Mouse (Mus musculus) layer of hippocampus, postnatal 36 days (tissue): ENCODE data around the gene Gsto1. TPM values are rescaled to one million over a fixed set of nuclear protein-coding genes. Genes with fewer than 3 reads are reported as not detected.
"Not testable (repeated sequence)": the region's sequence is repeated elsewhere in the genome, so short reads cannot be mapped to it uniquely, and the experiment has no call there.

Experiments used
- DNase-seq, 2 experiments: peaks; one replicate each; pipeline ENCODE4 v3.0.0; 2022
- total RNA-seq, 2 experiments: library from RNA; stranded (reverse); gene quantifications; 2 replicates each; pipeline ENCODE4 v1.2.3; 2021

Gene Gsto1
- total RNA-seq, result 10 to 100 TPM; 46.5 to 50.0 TPM

DNA sequence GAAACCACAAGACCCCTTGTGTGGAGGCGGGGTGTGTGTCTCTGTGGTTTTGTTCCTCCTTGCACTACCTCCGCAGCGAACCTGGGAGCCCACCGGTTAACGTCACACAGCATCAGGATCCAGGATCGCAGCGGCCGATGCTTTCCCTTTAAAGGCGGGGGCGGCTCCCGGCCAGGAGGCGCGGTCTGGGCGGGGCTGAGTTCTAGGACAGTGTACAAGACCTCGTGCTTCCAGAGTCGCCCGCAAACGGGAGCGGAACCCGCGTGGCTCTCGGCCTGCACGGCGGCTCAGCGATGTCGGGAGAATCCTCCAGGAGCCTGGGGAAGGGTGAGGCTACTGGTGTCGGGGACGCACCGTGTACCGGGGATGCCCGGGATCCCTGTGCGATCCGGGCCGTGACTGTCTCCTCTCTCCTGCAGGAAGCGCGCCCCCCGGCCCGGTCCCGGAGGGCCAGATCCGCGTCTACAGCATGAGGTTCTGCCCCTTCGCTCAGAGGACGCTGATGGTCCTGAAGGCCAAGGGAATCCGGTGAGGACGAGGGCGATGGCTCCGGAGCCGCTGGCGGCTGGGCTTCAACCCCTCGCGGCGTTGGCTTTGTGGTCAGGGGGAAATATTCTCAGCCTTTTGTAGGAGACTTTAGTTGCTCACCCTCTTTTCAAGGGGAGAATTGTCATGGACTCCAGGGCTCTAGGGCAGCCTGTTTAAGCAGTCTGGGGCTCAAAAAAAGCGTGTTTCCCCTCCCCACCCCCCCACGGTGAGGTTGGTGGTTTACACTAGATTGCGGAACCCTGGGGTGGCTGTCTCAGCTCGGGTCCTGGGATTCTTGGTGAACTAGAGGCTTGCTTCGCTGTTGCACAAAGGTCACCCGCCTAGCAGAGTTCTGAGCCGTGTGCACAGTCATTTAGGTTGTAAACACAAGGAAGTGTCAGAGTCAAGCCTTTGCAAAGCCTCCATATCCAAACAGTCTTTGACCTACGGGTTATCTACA lies at the start of gene Gsto1:
TSS of gene Gsto1 (plus strand) at position 175 of the 988 bp plus-strand sequence.
- peak; percentile 86 for DNase-seq

DNA sequence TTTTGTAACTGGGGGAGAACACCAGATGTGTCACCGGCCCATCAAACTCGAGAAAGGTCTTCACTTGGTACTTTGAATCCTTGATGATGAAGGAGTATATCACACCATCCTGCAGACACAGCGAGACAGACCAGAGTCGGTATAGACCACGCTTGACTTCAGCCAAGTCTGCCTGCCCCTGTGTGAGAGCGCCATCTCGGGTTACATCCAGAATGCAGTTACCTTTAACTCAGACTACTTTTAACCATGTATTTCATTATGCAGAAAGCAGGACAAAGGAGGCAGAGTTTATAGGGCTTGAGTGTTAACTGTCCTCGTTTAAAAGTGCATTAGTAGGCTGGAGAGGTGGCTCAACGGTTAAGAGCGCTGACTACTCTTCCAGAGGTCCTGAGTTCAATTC lies 42.7 kb upstream of the Gsto1 start:
- DNase-seq, result no peak

DNA sequence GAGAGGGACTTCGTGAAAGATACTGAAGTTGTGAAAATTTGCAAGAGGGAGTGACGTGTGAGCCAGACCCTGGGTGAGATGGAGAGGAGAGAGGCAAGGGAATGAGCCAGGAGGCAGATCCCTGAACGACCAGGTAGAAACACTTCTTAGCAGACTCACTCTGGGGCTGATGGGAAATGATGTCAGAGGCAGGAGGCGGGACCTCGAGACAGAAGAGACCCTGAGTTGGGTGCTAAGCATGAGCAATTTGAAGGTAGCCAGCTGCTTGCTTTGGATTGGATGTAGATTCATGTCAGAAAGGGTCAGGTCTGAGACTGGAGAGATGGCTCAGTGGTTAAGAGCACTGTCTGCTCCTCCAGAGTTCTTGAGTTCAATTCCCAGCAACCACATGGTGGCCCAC lies 40.0 kb upstream of the Gsto1 start:
- DNase-seq, result no peak

DNA sequence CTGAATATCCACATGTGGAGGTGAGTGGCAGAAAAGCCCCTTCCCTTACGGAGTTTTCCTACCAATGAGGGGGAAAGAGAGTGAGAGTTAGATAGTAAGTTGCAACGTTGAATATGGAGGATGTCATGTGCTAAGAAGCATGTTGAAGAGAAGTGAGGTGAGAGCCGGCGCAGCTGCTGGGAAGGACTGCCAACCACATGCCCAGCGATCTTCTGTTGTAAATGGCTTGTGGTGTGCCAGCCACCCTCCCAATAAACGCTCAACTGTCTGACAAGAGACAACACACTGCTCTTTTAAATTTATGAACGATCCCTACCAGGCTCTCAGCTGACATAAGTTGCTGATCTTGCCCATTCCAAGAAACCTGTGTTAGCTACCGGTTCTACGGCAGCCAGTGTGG lies 37.1 kb upstream of the Gsto1 start:
- no peak for DNase-seq

DNA sequence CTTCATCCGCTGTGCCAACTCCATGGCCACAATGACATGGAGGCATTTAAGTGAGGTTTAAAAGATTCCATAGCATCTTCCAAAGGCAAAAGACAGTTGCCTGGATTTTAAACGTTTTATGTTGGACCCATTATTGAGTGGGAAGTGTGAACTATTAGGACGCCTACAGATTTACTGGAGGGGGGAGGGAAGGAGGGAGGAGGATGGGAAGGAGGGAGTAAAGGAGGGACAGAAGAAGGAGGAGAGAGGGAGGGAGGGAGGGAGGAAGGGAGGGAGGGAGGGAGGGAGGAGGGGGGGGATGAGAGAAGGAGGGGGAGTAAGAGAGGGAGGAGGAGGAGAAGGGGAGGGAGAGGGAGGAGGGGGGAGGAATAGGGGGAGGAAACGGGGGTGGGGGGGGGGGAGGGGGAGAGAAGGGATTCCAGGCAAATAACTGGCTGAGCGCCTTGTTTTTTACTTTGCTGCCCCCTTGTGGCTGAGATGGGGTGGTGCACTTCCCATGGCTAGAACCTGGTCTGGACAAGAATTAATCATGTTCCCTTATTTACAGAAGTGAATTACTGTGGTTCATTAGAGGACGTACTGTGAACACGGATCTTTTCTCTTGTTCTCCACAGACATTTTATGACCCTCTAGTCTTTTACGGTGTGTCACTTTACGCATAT lies 33.8 kb upstream of the Gsto1 start:
- peak; percentile 66 to 72 for DNase-seq

DNA sequence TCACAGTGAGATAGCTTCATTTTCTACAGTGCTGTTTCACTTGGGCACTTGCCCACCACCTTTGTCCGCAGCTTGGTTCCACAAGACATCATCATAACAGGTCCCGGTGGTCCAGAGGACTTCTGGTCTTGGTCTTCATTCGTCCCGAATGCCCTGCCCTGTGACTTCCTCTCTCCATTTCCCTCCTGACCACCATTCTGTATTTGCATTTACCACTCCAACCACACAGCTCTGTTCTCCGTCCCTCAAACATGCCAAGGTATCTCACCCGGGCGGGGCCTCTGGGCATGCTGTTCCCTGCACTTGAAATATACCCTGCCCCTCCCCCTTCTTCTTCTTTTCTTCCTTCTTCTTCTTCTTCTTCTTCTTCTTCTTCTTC lies 33.3 kb upstream of the Gsto1 start:
- no peak for DNase-seq

DNA sequence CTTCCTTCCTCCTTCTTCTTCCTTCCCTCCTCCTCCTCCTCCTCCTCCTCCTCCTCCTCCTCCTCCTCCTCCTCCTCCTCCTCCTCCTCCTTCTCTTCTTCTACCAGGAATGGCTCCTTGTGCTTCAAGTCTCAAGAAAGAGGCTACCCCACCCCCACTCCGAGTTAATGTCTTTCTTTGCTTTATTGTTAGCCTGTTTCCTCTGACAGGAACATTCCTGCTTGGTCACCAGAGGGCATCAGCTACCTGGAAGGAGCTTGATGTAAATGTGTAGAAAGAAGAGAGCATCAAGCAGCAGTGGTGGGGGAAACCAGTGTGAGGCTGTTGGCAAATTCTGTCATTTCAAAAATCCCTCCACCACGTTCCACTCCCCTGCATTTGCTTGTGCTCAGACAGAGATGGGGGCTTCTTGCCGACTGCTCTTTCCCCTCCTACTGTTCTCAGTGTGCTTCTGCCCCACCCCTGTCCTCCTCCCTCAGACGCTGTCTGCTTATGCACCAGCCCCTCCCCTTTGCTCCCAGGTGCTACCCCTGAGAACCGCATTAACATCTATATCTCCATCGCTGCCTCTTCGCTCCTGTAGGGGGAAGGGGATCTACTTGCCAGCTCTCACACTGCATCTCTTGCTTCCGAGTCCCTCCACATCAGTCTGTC lies 32.5 kb upstream of the Gsto1 start:
- DNase-seq, result no peak

DNA sequence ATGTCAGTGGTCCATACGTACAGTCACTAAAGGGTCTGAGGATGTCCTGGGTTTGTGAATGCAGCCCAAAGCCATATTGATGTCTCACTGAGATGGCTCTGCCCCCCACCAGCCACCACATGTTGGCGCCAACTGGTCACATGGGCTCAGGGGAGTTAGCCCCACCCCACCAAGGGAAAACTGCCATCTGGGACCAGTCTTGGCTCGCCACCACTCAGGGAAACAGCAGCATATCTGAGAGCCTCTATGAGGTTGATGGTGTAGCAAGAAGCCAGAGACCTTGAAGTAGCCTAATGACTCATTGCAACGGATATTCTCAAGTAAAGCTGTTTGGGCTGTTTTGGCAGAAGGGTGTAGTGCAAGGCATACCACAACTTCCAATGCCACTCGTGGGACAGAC lies 30.7 kb upstream of the Gsto1 start:
- no peak for DNase-seq

DNA sequence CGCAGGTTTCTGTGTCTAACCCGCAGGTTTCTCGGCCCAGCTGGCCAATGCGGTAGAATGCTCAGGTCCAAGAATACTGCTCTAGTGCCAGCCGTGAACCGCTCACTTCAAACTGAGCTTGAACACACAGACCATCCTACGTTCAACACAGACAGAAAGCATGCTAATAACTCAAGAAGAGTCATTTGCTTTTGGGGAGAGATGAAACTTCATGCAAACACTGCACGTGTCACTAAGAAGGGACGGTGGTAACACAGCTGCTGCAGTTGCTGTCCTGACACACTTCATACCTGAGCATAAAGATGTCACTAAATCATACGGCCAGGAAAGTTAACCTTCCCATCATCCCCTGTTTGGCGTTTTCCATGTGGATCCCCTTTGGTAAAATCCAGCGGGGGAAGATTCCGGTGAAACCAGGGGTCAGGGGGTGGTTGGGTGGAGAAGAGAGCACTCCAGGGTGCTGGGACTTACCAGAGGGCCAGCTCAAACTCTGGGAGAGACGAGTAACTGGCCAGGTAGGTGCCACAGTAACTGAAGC lies 24.8 kb upstream of the Gsto1 start:
- DNase-seq, result no peak

DNA sequence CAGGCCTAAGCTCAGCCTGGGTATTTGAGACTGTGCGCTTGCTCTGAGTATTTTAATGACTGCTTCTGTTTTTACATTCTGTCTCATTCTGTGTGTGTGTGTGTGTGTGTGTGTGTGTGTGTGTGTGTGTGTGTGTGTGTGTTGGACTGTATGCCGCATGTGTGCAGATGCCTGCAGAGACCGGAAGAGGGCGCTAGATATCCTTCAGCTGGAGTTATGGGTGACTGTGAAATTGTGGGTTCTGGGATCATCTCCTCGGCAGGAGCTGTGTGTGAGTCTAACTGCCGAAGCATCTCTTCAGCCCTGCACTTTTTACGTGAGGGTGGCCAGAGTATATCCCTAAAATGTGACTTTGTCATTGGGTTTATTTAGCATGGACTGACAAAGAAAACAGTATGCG lies 23.7 kb upstream of the Gsto1 start:
- no peak for DNase-seq

DNA sequence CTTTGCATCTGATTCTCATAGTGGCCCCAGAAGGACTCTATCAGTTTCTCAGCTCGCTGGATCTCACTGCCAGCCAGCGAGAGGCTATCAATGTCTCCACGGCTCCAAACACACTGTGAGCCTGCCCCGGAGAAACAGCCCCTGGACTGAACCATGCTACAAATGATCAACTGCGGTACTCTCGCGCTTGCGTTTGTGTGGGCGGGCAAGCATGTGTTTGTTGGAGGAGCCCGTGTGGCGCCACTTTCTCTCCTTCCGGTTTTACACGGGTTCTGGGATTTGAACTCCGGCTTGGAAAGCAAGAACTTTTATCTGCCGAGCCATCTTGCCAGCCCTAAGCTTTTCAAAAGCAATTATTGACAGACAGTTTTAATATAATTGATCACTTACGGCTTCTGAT lies 22.5 kb upstream of the Gsto1 start:
- no peak for DNase-seq

DNA sequence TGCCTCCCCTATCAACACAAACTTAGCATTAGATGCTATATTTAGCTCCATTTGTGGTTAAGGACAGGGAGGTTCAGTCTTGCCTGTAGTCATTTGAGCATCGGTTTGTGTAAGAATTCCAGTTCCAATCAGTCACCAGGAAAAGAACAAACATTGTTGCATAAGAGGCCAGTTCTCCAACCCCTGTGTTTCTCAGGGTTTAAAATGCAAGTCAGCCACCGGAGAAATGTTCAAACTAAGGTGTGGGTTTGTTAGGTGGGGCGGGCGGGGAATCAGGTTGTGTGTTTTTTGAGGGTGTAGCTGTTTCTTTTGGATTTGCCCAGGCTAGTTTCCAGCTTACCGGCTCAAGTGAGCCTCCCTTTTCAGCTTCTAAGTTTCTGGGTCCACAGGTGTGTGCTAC lies 20.2 kb upstream of the Gsto1 start:
- no peak for DNase-seq

DNA sequence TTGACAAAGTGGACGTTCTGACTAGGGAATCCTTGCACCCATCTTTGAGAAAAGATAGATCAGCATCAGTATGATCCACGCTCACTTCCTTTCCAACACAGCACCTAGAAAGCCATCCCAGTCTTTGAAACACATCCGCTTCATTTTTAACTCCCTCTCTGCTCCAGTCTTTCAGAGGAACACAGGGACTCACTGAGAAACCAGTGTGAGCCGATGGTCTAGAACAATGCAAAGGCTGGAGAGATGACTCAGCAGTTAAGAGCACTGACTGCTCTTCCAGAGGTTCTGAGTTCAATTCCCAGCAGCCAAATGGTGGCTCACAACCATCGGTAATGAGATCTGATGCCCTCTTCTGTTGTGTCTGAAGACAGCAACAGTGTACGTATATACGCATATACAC lies 19.0 kb upstream of the Gsto1 start:
- DNase-seq, result no peak

DNA sequence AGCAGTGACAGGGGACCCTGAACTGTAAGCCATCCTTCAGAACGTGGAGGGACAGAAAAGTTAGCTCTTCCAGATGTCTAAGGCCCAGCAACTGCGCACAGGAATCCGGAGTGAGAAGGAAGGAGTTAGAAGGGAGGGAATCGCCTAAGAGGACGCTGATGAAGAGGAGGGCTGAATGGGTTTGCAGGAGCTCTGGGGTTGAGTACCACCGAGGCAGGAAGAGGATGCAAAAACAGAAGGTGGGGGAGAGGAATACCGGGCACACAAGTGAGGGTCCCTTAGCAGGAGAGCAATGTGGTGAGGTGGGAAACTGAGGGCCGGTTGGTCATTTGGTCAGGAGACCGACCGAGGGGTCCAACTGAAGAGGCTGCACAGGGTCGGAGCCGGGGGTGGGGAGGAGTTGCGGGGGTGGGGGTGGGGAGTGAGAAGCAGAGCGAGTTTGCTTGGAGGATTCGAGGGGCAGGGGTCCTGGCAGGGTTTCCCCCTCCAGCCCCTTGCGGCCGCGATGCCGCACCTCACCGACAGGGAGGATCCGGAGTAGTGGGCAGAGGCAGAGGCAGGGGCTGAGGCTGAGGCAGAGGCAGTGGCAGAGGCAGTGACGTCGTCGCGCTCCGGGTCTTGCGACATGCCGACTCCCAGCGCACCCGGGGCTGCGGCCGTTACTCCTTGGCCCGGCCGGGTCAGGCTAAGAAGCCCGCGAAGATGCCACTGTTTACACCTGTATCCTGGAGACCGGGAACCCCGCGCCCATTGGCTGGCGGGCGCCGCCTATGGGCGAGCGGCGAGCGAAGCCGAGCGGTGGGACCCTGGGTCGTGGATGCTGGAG lies 17.9 kb upstream of the Gsto1 start:
- peak; percentile 40 to 50 for DNase-seq

DNA sequence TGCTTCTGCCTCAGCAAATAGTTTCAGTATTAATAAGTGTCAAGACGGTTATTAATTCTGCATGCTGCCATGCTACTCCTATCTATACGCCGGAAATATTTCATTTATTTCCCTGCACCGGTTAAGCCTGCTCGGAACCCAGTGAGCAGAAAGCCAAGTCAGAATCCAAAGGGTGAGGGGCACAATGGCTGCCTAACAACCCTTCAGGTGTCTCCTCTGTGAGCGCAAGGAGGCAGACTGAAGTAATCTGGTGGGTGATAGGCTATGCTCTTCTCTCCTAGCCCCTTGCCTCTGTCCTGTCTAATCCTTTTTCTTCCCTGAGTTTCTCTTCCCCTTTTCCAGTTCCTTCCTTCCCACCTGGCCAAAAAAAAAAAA lies 17.3 kb upstream of the Gsto1 start:
- no peak for DNase-seq

DNA sequence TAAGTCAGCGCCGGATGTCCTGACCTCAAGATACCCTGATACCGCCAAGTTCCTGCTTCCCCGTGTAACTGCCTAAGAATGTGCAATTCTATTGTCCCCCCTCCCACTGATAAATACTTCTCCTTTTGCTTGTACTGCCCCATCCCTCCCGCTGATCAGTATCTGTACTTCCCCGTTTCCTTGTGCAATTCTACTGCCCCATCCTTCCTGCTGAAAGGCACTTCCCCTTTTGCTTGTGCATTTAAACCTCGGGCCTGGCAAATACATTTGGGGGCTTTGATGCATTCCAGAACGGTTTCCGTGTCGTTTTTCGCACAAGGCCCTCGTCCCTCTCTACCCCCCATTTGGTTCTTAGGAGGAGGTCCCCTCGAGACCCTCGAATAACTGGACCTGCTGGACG lies 13.5 kb upstream of the Gsto1 start:
- not testable (repeated sequence) for DNase-seq

DNA sequence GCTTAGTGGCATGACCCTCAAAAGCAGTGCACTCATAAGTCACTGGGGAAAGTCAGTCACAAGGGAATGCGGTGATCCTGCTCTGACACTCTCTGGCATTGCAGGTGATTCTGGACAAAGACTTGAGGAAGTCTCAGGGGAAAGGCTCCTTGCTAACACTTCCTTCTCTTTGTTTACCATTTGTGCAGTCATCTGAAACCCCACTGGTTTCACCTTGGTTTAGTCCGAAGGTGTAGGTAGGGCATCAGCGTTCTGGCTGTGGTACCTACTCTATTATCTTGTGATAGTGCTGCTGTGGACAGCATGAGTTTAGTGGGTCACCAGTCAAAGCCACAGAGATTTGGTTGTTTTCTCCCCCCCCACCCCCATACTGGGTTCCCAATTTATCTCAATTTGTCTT lies 5.0 kb upstream of the Gsto1 start:
- no peak for DNase-seq

DNA sequence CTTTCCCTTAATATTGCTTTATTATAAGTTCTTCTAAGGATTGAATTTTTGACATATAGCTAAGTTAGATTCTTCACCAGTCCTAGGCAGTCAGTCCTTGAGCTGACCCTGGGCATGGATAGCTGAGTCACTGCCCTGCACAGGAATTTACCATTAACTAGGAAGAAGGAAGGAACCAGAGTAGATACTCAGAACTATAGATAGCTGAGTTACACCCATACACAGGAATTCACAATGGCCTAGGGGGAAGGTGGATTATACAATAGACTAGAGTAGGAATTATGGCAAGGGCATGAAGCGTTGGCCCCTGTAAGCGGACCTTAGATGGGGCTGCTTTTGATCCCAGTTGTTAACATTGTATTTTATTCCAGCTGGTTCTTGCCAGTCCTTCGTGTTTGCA lies 2.6 kb upstream of the Gsto1 start:
- not testable (repeated sequence) for DNase-seq

DNA sequence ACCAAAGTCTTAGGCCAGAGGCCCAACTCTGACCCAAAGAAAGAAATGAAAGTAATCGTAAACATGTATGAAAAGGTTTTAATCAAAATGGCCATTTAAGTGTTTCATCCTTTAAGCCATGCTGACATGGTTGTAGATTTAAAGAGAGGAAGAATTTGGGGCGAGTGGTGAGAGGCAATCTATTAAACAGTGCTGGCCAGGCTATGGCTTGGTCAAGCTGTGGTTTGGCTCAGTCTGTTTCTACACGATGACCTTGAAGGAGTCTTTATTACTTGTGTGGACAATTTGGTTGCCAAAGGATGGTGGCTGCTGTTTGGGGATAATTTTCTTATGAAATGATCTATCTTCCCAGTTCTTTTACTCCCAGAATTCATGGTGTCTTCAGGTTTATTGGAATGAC lies 1.7 kb upstream of the Gsto1 start:
- no peak for DNase-seq

DNA sequence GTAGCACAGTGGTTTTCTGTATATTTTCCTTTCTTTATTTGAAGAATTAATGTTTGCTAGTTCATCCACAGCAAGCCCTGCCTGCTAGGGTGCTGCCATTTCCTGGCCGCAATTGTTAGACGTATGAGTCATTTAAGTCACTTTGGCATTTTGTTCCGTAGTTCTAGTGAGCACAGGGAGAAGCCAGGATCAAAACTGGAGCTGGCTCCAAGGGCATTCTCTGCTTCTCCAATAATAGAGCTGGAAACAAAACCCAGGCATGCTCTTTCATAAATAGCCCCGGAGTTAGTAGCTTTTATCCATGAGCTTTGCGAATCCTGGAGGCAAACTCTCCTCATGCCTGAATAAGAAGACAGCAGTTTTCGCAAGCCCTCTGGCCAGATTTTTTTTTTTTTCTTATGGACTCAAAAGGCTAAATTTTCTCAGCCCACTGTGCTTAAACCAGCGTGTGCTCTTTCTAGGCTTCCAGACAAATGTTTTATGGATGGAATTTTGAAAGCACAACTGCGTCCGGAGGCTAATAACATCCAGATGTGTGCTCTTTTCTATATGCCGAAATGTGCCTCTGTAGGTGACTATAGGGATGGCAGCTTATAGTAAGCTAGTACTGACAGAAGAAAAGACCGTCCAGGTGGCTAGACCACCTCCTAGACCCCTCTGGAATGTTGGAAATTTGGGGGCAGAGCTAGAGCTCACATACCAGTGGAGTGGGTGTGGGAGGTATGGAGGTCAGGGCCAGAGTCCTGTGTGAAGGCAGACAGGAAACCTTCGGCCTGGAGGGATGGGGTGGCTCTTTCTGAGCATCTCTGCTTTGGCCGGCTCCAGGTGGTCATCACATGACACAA lies 597 bp upstream of the Gsto1 start:
- DNase-seq, result no peak
